Mouse (Mus musculus): ENCODE measurements around the gene Srgap2. TPM values are rescaled to one million over a fixed set of nuclear protein-coding genes. Genes with fewer than 3 reads are reported as not detected.

Gene Srgap2
- polyA plus RNA-seq, 1 experiment: 0.38 TPM

DNA sequence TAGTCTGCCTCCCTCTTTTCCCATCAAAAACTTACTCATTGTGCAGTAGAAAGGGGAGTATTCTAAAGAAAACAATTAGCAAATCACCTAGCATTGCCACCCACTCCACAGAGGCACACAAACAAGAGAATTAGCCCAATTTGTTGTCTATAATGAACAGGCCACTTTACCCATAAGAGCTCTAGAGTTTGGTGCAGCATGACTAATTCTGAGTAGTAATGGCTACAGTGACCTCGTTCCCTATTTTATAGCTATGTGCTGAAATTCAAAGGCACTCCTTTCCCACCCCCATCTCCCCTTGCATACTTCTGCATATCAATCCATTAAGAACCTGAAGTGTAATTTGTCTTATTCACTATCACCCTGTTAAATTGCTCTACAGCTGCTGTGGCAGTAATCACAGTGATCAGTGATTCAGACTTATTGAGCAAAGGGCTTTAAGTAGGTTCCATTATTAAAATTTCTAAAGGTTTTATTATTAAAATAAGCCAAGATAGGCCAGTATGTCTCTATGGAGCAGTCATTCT lies 64.5 kb downstream of the Srgap2 start:
- H3K27me3 ChIP-seq (ENCODE audit: control insufficient read depth): no peaks in the 10 kb centered on the region
- H3K36me3 ChIP-seq (ENCODE audit: control insufficient read depth): no peaks in the 10 kb centered on the region
- TF ChIP-seq TAL1 (IDR thresholded peaks at IDR 0.05; ENCODE audit: low read length): no peak
- no peak overlapping the region for H3K4me3 ChIP-seq (replicated peaks)
- peaks cover 3% of the 10 kb centered on the region; the same call in 1 of the 2 replicates for H3K4me1 ChIP-seq (ENCODE audit: control insufficient read depth)
- no peaks in the 10 kb centered on the region for H3K9me3 ChIP-seq (ENCODE audit: control insufficient read depth, low read length)

GRCm38 (mm10) chr1:131460914-131461530 lies 66.1 kb downstream of the Srgap2 start:
- no peaks in the 10 kb centered on the region for H3K9me3 ChIP-seq (ENCODE audit: control insufficient read depth, low read length)
- no peak for TF ChIP-seq TAL1 (IDR thresholded peaks at IDR 0.05; ENCODE audit: low read length)
- TF ChIP-seq GATA1 (IDR thresholded peaks at IDR 0.05; ENCODE audit: low read length): no peak
- peaks cover 3% of the 10 kb centered on the region; the same call in 1 of the 2 replicates for H3K4me1 ChIP-seq (ENCODE audit: control insufficient read depth)
- H3K36me3 ChIP-seq (ENCODE audit: control insufficient read depth): no peaks in the 10 kb centered on the region
- H3K27me3 ChIP-seq (ENCODE audit: control insufficient read depth): no peaks in the 10 kb centered on the region
- no peak overlapping the region for H3K4me3 ChIP-seq (replicated peaks)

- Histone ChIP-seq H3K9me3 (ENCODE audit: control insufficient read depth, low read length) (no peaks in the 10 kb centered on the region), H3K4me3 (replicated peaks) (no peak overlapping the region), H3K36me3 (ENCODE audit: control insufficient read depth) (no peaks in the 10 kb centered on the region; the same call in 1 of the 2 replicates), H3K27me3 (ENCODE audit: control insufficient read depth) (no peaks in the 10 kb centered on the region), H3K4me1 (ENCODE audit: control insufficient read depth) (peaks cover 28% of the 10 kb centered on the region)
- TF ChIP-seq TAL1 (IDR thresholded peaks at IDR 0.05; ENCODE audit: low read length): no peak
- no peak for TF ChIP-seq GATA1 (IDR thresholded peaks at IDR 0.05; ENCODE audit: low read length)
Observed at GRCm38 (mm10) chr1:131455355-131455890, 71.7 kb downstream of the Srgap2 start.

- Histone ChIP-seq H3K9me3 (ENCODE audit: control insufficient read depth, low read length) (no peaks in the 10 kb centered on the region), H3K36me3 (ENCODE audit: control insufficient read depth) (no peaks in the 10 kb centered on the region; the same call in 1 of the 2 replicates), H3K4me3 (replicated peaks) (no peak overlapping the region), H3K4me1 (ENCODE audit: control insufficient read depth) (peaks cover 31% of the 10 kb centered on the region), H3K27me3 (ENCODE audit: control insufficient read depth) (no peaks in the 10 kb centered on the region)
- TF ChIP-seq GATA1 (IDR thresholded peaks at IDR 0.05; ENCODE audit: low read length) (no peak), TAL1 (IDR thresholded peaks at IDR 0.05; ENCODE audit: low read length) (no peak)
Observed at GRCm38 (mm10) chr1:131454386-131454785, 72.8 kb downstream of the Srgap2 start.

DNA sequence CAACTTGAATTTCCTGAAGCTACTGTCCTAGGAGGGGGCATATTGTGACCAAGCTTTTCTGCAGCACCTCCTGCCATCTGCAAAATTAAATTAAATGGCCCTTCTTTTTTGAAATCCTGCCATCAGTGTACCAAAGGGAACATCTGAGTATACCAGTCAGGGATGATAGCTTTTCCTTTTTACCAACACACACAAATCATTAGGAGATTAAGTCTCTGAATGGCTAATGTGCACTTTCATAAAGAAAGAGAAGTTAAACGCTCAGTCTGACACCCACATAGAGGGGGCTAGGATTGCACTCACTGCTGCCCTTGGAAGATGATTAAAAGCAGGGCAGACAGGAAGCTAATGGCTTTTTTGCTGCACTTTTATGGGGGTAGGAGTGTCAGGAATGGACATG lies 73.8 kb downstream of the Srgap2 start:
- peaks cover 39% of the 10 kb centered on the region for H3K4me1 ChIP-seq (ENCODE audit: control insufficient read depth)
- H3K9me3 ChIP-seq (ENCODE audit: control insufficient read depth, low read length): no peaks in the 10 kb centered on the region
- no peaks in the 10 kb centered on the region; the same call in 1 of the 2 replicates for H3K36me3 ChIP-seq (ENCODE audit: control insufficient read depth)
- TF ChIP-seq GATA1 (IDR thresholded peaks at IDR 0.05; ENCODE audit: low read length) (no peak), TAL1 (IDR thresholded peaks at IDR 0.05; ENCODE audit: low read length) (no peak)
- no peak overlapping the region for H3K4me3 ChIP-seq (replicated peaks)
- H3K27me3 ChIP-seq (ENCODE audit: control insufficient read depth): no peaks in the 10 kb centered on the region

DNA sequence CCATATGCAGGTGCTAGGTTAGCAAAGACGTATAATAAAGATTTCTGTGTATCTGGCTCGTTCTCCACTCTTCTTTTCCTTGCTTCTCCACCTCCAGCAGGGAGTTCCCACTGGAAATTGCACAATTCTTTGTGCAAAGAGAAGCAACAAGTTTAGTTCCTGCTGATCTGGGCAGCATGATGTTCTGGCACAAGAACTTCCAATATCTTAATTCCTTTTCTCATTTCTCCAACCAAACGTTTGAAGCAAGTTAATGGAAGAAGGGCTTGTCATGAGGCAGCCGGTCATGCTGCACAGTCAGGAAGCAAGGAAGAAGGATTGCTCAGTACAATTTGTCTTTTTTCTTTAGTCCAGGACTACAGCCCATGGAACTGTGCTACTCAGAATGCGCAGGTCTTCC lies 78.8 kb downstream of the Srgap2 start:
- Histone ChIP-seq H3K9me3 (ENCODE audit: control insufficient read depth, low read length) (no peaks in the 10 kb centered on the region), H3K4me3 (replicated peaks) (no peak overlapping the region), H3K36me3 (ENCODE audit: control insufficient read depth) (peaks cover 10% of the 10 kb centered on the region), H3K27me3 (ENCODE audit: control insufficient read depth) (no peaks in the 10 kb centered on the region), H3K4me1 (ENCODE audit: control insufficient read depth) (peaks cover 61% of the 10 kb centered on the region)
- no peak for TF ChIP-seq TAL1 (IDR thresholded peaks at IDR 0.05; ENCODE audit: low read length)
- no peak for TF ChIP-seq GATA1 (IDR thresholded peaks at IDR 0.05; ENCODE audit: low read length)

- peaks cover 64% of the 10 kb centered on the region for H3K4me1 ChIP-seq (ENCODE audit: control insufficient read depth)
- H3K4me3 ChIP-seq (replicated peaks): peak overlapping the region; percentile 43
- H3K9me3 ChIP-seq (ENCODE audit: control insufficient read depth, low read length): no peaks in the 10 kb centered on the region
- peak; percentile 60; the same call in 1 of the 2 replicates for TF ChIP-seq GATA1 (IDR thresholded peaks at IDR 0.05; ENCODE audit: low read length)
- peak; percentile 70 for TF ChIP-seq TAL1 (IDR thresholded peaks at IDR 0.05; ENCODE audit: low read length)
- H3K27me3 ChIP-seq (ENCODE audit: control insufficient read depth): no peaks in the 10 kb centered on the region
- H3K36me3 ChIP-seq (ENCODE audit: control insufficient read depth): peaks cover 10% of the 10 kb centered on the region
Observed at GRCm38 (mm10) chr1:131447333-131447732, 79.8 kb downstream of the Srgap2 start.

- Histone ChIP-seq H3K9me3 (ENCODE audit: control insufficient read depth, low read length) (no peaks in the 10 kb centered on the region), H3K27me3 (ENCODE audit: control insufficient read depth) (no peaks in the 10 kb centered on the region), H3K36me3 (ENCODE audit: control insufficient read depth) (peaks cover 10% of the 10 kb centered on the region), H3K4me1 (ENCODE audit: control insufficient read depth) (peaks cover 63% of the 10 kb centered on the region), H3K4me3 (replicated peaks) (no peak overlapping the region)
- TF ChIP-seq TAL1 (IDR thresholded peaks at IDR 0.05; ENCODE audit: low read length) (no peak), GATA1 (IDR thresholded peaks at IDR 0.05; ENCODE audit: low read length) (no peak)
Observed at GRCm38 (mm10) chr1:131446577-131446976, 80.6 kb downstream of the Srgap2 start.

GRCm38 (mm10) chr1:131438556-131438955 lies 88.6 kb downstream of the Srgap2 start:
- TF ChIP-seq GATA1 (IDR thresholded peaks at IDR 0.05; ENCODE audit: low read length) (no peak), TAL1 (IDR thresholded peaks at IDR 0.05; ENCODE audit: low read length) (no peak)
- Histone ChIP-seq H3K27me3 (ENCODE audit: control insufficient read depth) (no peaks in the 10 kb centered on the region), H3K9me3 (ENCODE audit: control insufficient read depth, low read length) (no peaks in the 10 kb centered on the region), H3K4me3 (replicated peaks) (no peak overlapping the region), H3K4me1 (ENCODE audit: control insufficient read depth) (peaks cover 5% of the 10 kb centered on the region), H3K36me3 (ENCODE audit: control insufficient read depth) (no peaks in the 10 kb centered on the region)

Data from erythroblast, embryonic 14.5 days (primary cell).